Mouse (Mus musculus) liver, embryonic 14.5 days (tissue): ENCODE data around the gene Cep164.

ENCODE experiments used
- CTCF ChIP-seq: IDR thresholded peaks from 2 replicates; pipeline ENCODE4 v1.5.1; 2016; ENCODE audit warnings: antibody characterized with exemption, low read depth, control low read depth
- EP300 ChIP-seq: IDR thresholded peaks from 2 replicates; pipeline ENCODE4 v1.6.1; 2016; ENCODE audit warnings: antibody characterized with exemption, low read depth

- TF ChIP-seq CTCF = no peak
- TF ChIP-seq EP300 = no peak
These were observed 14.5 kb upstream of the Cep164 start for GRCm38 (mm10) chr9:45843007-45843406.
